Mouse (Mus musculus): Measurements from ENCODE around the gene Ltb. TPM values are rescaled to one million over a fixed set of nuclear protein-coding genes. Genes with fewer than 3 reads are reported as not detected.
"Not testable (repeated sequence)": the region's sequence is repeated elsewhere in the genome, so short reads cannot be mapped to it uniquely, and the experiment has no call there.

Gene Ltb
- polyA plus RNA-seq, 1 experiment from 2014 or later = 0.99 TPM

GRCm38 (mm10) chr17:35234090-35234489 lies 39.9 kb downstream of the Ltb start:
- Histone ChIP-seq H3K4me2 (replicated peaks) (peak overlapping the region; percentile 88), H3K4me3 (peak overlapping the region; percentile 63), H3K36me3 (peaks cover 35% of the 10 kb centered on the region), H3K4me1 (peaks cover 38% of the 10 kb centered on the region), H3K27ac (peak overlapping the region; percentile 95; the same call in 1 of the 2 replicates)
- H3K9ac ChIP-seq; H3K9me3 ChIP-seq; H3K27me3 ChIP-seq; ATAC-seq (ENCODE audit: low FRiP score, low read depth): not testable (repeated sequence)
- 82% methylated on average over 7 of the region's 7 CpGs for WGBS

- H3K4me3 ChIP-seq = peak overlapping the region; percentile 63
- ATAC-seq (ENCODE audit: low FRiP score, low read depth) = no peak
- peak overlapping the region; percentile 92 for H3K9ac ChIP-seq
- peaks cover 26% of the 10 kb centered on the region for H3K36me3 ChIP-seq
- 7% methylated on average over 31 of the region's 31 CpGs for WGBS
- no peaks in the 10 kb centered on the region for H3K9me3 ChIP-seq
- no peaks in the 10 kb centered on the region for H3K27me3 ChIP-seq
- peak overlapping the region; percentile 95 for H3K27ac ChIP-seq
- H3K4me2 ChIP-seq (replicated peaks) = peak overlapping the region; percentile 88
- peaks cover 38% of the 10 kb centered on the region for H3K4me1 ChIP-seq
These were observed 40.7 kb downstream of the Ltb start for GRCm38 (mm10) chr17:35234903-35235302.

- Histone ChIP-seq H3K4me3 (peak within 1 kb of the TSS; percentile 63), H3K4me2 (replicated peaks) (peak within 1 kb of the TSS; percentile 88), H3K9me3 (no peaks in the 10 kb centered on the region), H3K27me3 (no peaks in the 10 kb centered on the region), H3K27ac (peak within 1 kb of the TSS; percentile 95), H3K9ac (peak within 1 kb of the TSS; percentile 92), H3K36me3 (peaks cover 19% of the 10 kb centered on the region), H3K4me1 (peaks cover 46% of the 10 kb centered on the region)
- ATAC-seq (ENCODE audit: low FRiP score, low read depth) = peak; percentile 74
- WGBS = under 1% methylated on average over 35 of the region's 35 CpGs
These were observed 41.6 kb downstream of the Ltb start, which contains the start of gene Nfkbil1 for GRCm38 (mm10) chr17:35235614-35236389. Gene Nfkbil1 (minus strand): TSS chr17:35235792.

GRCm38 (mm10) chr17:35236390-35236746 lies 42.1 kb downstream of the Ltb start:
- H3K9ac ChIP-seq = peak overlapping the region; percentile 92
- peaks cover 48% of the 10 kb centered on the region for H3K4me1 ChIP-seq
- no peaks in the 10 kb centered on the region for H3K27me3 ChIP-seq
- H3K9me3 ChIP-seq = no peaks in the 10 kb centered on the region
- H3K4me3 ChIP-seq = peak overlapping the region; percentile 63
- ATAC-seq (ENCODE audit: low FRiP score, low read depth) = peak; percentile 58
- peak overlapping the region; percentile 88 for H3K4me2 ChIP-seq (replicated peaks)
- peak overlapping the region; percentile 95; the same call in 1 of the 2 replicates for H3K27ac ChIP-seq
- WGBS = 1% methylated on average over 18 of the region's 18 CpGs
- H3K36me3 ChIP-seq = peaks cover 13% of the 10 kb centered on the region

GRCm38 (mm10) chr17:35236996-35237395 lies 42.8 kb downstream of the Ltb start:
- WGBS = 81% methylated on average over 9 of the region's 9 CpGs
- Histone ChIP-seq H3K36me3 (peaks cover 12% of the 10 kb centered on the region), H3K9me3 (no peaks in the 10 kb centered on the region), H3K4me3 (no peak overlapping the region), H3K4me2 (replicated peaks) (no peak overlapping the region), H3K27me3 (no peaks in the 10 kb centered on the region), H3K4me1 (peaks cover 43% of the 10 kb centered on the region), H3K27ac (no peak overlapping the region), H3K9ac (no peak overlapping the region)
- ATAC-seq (ENCODE audit: low FRiP score, low read depth) = no peak

- H3K4me1 ChIP-seq = peaks cover 38% of the 10 kb centered on the region
- H3K27ac ChIP-seq = no peak overlapping the region
- ATAC-seq (ENCODE audit: low FRiP score, low read depth) = no peak
- WGBS = 85% methylated on average over 12 of the region's 12 CpGs
- H3K9me3 ChIP-seq = no peaks in the 10 kb centered on the region
- H3K27me3 ChIP-seq = no peaks in the 10 kb centered on the region
- no peak overlapping the region for H3K4me3 ChIP-seq
- H3K36me3 ChIP-seq = peaks cover 11% of the 10 kb centered on the region
- H3K9ac ChIP-seq = no peak overlapping the region
- H3K4me2 ChIP-seq (replicated peaks) = no peak overlapping the region
These were observed 43.3 kb downstream of the Ltb start for GRCm38 (mm10) chr17:35237504-35237903.

- Histone ChIP-seq H3K9me3 (no peaks in the 10 kb centered on the region), H3K9ac (no peak overlapping the region), H3K27ac (no peak overlapping the region), H3K36me3 (peaks cover 17% of the 10 kb centered on the region), H3K4me1 (peaks cover 31% of the 10 kb centered on the region), H3K27me3 (no peaks in the 10 kb centered on the region), H3K4me3 (no peak overlapping the region), H3K4me2 (replicated peaks) (no peak overlapping the region)
- WGBS = 83% methylated on average over 5 of the region's 5 CpGs
- no peak for ATAC-seq (ENCODE audit: low FRiP score, low read depth)
These were observed 45.5 kb downstream of the Ltb start for GRCm38 (mm10) chr17:35239700-35240099.

GRCm38 (mm10) chr17:35240384-35241304 lies 46.4 kb downstream of the Ltb start:
- no peak for ATAC-seq (ENCODE audit: low FRiP score, low read depth)
- 26% methylated on average over 12 of the region's 12 CpGs for WGBS
- Histone ChIP-seq H3K27ac (peak overlapping the region; percentile 53), H3K4me2 (replicated peaks) (peak overlapping the region; percentile 95), H3K27me3 (no peaks in the 10 kb centered on the region), H3K9me3 (no peaks in the 10 kb centered on the region), H3K9ac (peak overlapping the region; percentile 100), H3K36me3 (peaks cover 26% of the 10 kb centered on the region), H3K4me1 (peaks cover 39% of the 10 kb centered on the region), H3K4me3 (peak overlapping the region; percentile 99)

- H3K9me3 ChIP-seq = no peaks in the 10 kb centered on the region
- H3K27me3 ChIP-seq = no peaks in the 10 kb centered on the region
- H3K4me3 ChIP-seq = peak within 1 kb of the TSS; percentile 99
- peak within 1 kb of the TSS; percentile 100 for H3K9ac ChIP-seq
- peak; percentile 92 for ATAC-seq (ENCODE audit: low FRiP score, low read depth)
- H3K4me2 ChIP-seq (replicated peaks) = peak within 1 kb of the TSS; percentile 95
- H3K36me3 ChIP-seq = peaks cover 34% of the 10 kb centered on the region
- H3K4me1 ChIP-seq = peaks cover 45% of the 10 kb centered on the region
- WGBS = under 1% methylated on average over 67 of the region's 69 CpGs
- H3K27ac ChIP-seq = peak within 1 kb of the TSS; percentile 99
These were observed 47.2 kb downstream of the Ltb start, which contains the start of gene Ddx39b for GRCm38 (mm10) chr17:35241305-35242014. Gene Ddx39b (plus strand): TSS chr17:35241746.

GRCm38 (mm10) chr17:35242015-35242941 lies 48.0 kb downstream of the Ltb start:
- peak overlapping the region; percentile 95 for H3K4me2 ChIP-seq (replicated peaks)
- ATAC-seq (ENCODE audit: low FRiP score, low read depth) = peak; percentile 34
- no peaks in the 10 kb centered on the region for H3K27me3 ChIP-seq
- peak overlapping the region; percentile 99 for H3K4me3 ChIP-seq
- H3K9ac ChIP-seq = peak overlapping the region; percentile 100
- peaks cover 48% of the 10 kb centered on the region for H3K4me1 ChIP-seq
- no peaks in the 10 kb centered on the region for H3K9me3 ChIP-seq
- WGBS = under 1% methylated on average over 55 of the region's 55 CpGs
- H3K36me3 ChIP-seq = peaks cover 42% of the 10 kb centered on the region
- peak overlapping the region; percentile 99 for H3K27ac ChIP-seq

- no peak for ATAC-seq (ENCODE audit: low FRiP score, low read depth)
- Histone ChIP-seq H3K4me3 (peak overlapping the region; percentile 99), H3K9me3 (no peaks in the 10 kb centered on the region), H3K4me1 (peaks cover 48% of the 10 kb centered on the region), H3K36me3 (peaks cover 50% of the 10 kb centered on the region), H3K27me3 (no peaks in the 10 kb centered on the region), H3K4me2 (replicated peaks) (peak overlapping the region; percentile 95), H3K9ac (peak overlapping the region; percentile 100), H3K27ac (peak overlapping the region; percentile 99)
- 7% methylated on average over 16 of the region's 16 CpGs for WGBS
These were observed 48.8 kb downstream of the Ltb start for GRCm38 (mm10) chr17:35243086-35243485.

All from limb, embryonic 13.5 days (tissue).